Mouse (Mus musculus) ES-E14 (cell line): ENCODE results near the gene Gm9999.
A peak's percentile ranks its signal among the peaks of the same experiment; 100 is the strongest.

Experiments used
- CHD2 ChIP-seq: IDR thresholded peaks from 2 replicates; pipeline ENCODE4 v1.6.1; 2014; ENCODE audit warnings: mild to moderate bottlenecking, low read depth, low read length, inconsistent platforms
- HCFC1 ChIP-seq: IDR thresholded peaks from 2 replicates; pipeline ENCODE4 v1.6.1; 2012; ENCODE audit warnings: low read length, inconsistent platforms, borderline replicate concordance; ENCODE audit not compliant: insufficient read depth
- MAFK ChIP-seq: IDR thresholded peaks from 2 replicates; pipeline ENCODE4 v1.6.1; 2014; ENCODE audit warnings: mild to moderate bottlenecking, low read depth, low read length, inconsistent platforms; ENCODE audit not compliant: insufficient read depth
- ZC3H11A ChIP-seq: IDR thresholded peaks from 2 replicates; pipeline ENCODE4 v1.6.1; 2012; ENCODE audit warnings: low read depth, mild to moderate bottlenecking, inconsistent platforms, low read length, borderline replicate concordance
- ZNF384 ChIP-seq: IDR thresholded peaks from 2 replicates; pipeline ENCODE4 v1.6.1; 2012; ENCODE audit warnings: low read depth, low read length, inconsistent platforms

DNA sequence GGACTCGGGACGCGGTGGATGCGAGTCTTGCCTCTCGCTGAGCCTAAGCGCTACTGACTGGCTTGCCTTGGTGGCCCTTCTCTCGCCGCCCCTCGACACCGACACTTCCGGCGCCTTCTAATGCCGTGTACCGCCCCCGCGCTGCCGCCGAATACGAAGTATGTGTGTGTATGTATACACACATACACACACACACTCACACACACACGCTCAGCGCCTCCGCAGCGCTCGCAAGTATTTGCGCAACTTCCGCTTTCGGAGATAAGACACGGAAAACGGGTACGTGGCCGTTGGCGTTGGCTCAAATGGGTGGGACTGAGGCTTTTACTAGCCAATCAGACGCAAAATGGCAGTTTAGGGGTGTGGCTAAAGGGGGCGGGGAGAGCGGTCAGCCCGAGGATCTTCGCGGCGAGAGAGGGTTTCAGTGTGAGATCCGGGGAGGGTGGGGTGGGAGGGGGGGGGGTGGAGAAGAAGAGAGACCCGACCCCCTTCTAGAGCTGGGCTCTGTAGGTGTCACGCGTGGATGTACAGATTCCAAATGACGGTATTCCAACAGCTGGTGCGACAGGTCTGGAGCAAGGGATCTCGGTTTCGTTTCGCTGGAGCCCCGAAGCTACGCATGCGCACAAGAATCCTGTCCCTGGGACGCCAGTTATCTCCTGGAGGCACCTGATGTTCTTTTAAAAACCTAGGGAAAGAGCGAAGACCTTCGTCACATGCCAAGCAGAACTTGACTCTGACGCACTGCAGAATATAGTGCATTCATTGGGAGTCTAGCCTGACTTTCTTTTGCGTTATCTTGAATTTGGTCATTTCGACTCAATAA lies 25.0 kb downstream of the Gm9999 start, which contains the start of gene Spty2d1:
- TF ChIP-seq ZC3H11A (no peak), MAFK (no peak), CHD2 (no peak), ZNF384 (no peak), HCFC1 (peak; percentile 58; the same call in 1 of the 2 replicates)
